Mouse (Mus musculus) pancreas, adult 10 weeks (tissue): ENCODE data around the gene Arhgef6. TPM values are rescaled to one million over a fixed set of nuclear protein-coding genes. Genes with fewer than 3 reads are reported as not detected.

Experiments
- polyA plus RNA-seq: library from polyadenylated mRNA; stranded (reverse); fragments of 350-450 nt; fragmentation: Illumina TruSeq; extraction: RNeasy Lipid Tissue Mini Kit (QIAGEN cat#74804); gene quantifications from one replicate; pipeline ENCODE4 v1.2.3, GENCODE M21; 2015; ENCODE audit warnings: low read depth, low replicate concordance; ENCODE audit not compliant: insufficient read depth

Arhgef6 gene
- polyA plus RNA-seq = 2.9 TPM

GRCm38 (mm10) chrX:57338371-57339211, at the start of gene Arhgef6:
Gene Arhgef6 (minus strand): TSS chrX:57338729.

GRCm38 (mm10) chrX:57211876-57212275, 126.7 kb downstream of the Arhgef6 start, which contains the start of gene Cd40lg:
Gene Cd40lg (plus strand): TSS chrX:57212143.

Other genes starting within 250 kb of the Arhgef6 start
- gene Cd40lg, start 126.6 kb downstream of the Arhgef6 start, polyA plus RNA-seq = not detected
- 9.0 TPM for gene Rbmx, start 54.3 kb upstream of the Arhgef6 start, polyA plus RNA-seq
- not detected for gene Gm364, start 70.4 kb upstream of the Arhgef6 start, polyA plus RNA-seq
- not detected for gene Gpr101, start 165.0 kb upstream of the Arhgef6 start, polyA plus RNA-seq